Mouse (Mus musculus) limb, embryonic 13.5 days (tissue): ENCODE data around the gene Fan1. TPM values are rescaled to one million over a fixed set of nuclear protein-coding genes. Genes with fewer than 3 reads are reported as not detected.

Source experiments
- ATAC-seq: fragments of 200-750 bp; cut with Nextera tagmentation; 2 replicates; pipeline ENCODE4 v1.8.0; 2017; ENCODE audit warnings: low read depth, moderate number of reproducible peaks, moderate TSS enrichment; ENCODE audit not compliant: low FRiP score
- H3K27ac ChIP-seq: fragments of 300-500 bp; sonication (generic); 2 replicates; pipeline ENCODE4 v1.5.1; 2015; ENCODE audit warnings: inconsistent platforms, mild to moderate bottlenecking, moderate library complexity
- H3K27me3 ChIP-seq: fragments of 300-500 bp; sonication (generic); 2 replicates; pipeline ENCODE4 v1.6.1; 2015; ENCODE audit warnings: mild to moderate bottlenecking, inconsistent platforms
- H3K36me3 ChIP-seq: fragments of 300-500 bp; sonication (generic); 2 replicates; pipeline ENCODE4 v1.6.1; 2015; ENCODE audit warnings: inconsistent platforms, mild to moderate bottlenecking, moderate library complexity
- H3K4me1 ChIP-seq: fragments of 300-500 bp; sonication (generic); 2 replicates; pipeline ENCODE4 v1.6.1; 2015; ENCODE audit warnings: inconsistent platforms
- H3K4me2 ChIP-seq: fragments of 300-500 bp; sonication (generic); replicated peaks from 2 replicates; pipeline ENCODE4 v1.6.1; 2015; ENCODE audit warnings: inconsistent platforms, mild to moderate bottlenecking, moderate library complexity
- H3K4me3 ChIP-seq: fragments of 300-500 bp; sonication (generic); 2 replicates; pipeline ENCODE4 v1.5.1; 2015; ENCODE audit warnings: moderate library complexity, mild to moderate bottlenecking, inconsistent platforms
- H3K9ac ChIP-seq: fragments of 300-500 bp; sonication (generic); 2 replicates; pipeline ENCODE4 v1.6.1; 2015; ENCODE audit warnings: mild to moderate bottlenecking, inconsistent platforms
- H3K9me3 ChIP-seq: fragments of 300-500 bp; sonication (generic); 2 replicates; pipeline ENCODE4 v1.6.1; 2016; ENCODE audit warnings: inconsistent platforms
- WGBS: fragments of 180-500 bp; shearing (Covaris S2); methylation state at CpG from one replicate; pipeline ENCODE4 v1.1.7; 2015; 5-methylcytosine and 5-hydroxymethylcytosine counted together
- polyA plus RNA-seq: library from polyadenylated mRNA; unstranded; fragments of >200 nt; fragmentation: Nextera tagmentation; extraction: Ambion mirVana; gene quantifications from 2 replicates; pipeline ENCODE4 v1.2.1, GENCODE M21; 2015

Fan1 gene
- polyA plus RNA-seq, 1 experiment from 2014 or later = 10.7 TPM

DNA sequence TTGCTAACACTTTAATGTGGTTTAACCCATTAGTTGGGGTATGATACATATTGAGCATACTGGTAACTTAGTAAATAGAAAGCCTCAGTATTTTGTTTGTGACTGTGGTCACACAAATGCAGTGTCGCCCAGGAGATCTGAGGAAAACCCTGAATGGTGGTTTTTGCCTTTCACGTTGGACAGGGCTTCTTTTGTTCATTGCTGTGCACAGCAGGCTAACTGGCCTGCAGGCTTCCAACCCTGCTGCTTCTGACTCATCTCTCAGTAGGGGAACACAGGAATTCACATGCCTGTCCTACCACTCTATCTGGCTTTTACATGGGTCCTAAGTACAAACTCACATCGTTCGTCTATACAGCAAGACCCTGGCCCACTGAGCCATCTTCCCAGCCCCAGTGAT, 52.2 kb downstream of the Fan1 start:
- Histone ChIP-seq H3K27me3 (no peaks in the 10 kb centered on the region), H3K4me1 (no peaks in the 10 kb centered on the region), H3K9ac (no peak overlapping the region), H3K9me3 (no peaks in the 10 kb centered on the region), H3K4me2 (no peak overlapping the region), H3K36me3 (peaks cover 64% of the 10 kb centered on the region), H3K4me3 (no peak overlapping the region), H3K27ac (no peak overlapping the region)
- WGBS = 88% methylated on average over 4 of the region's 4 CpGs
- no peak for ATAC-seq

DNA sequence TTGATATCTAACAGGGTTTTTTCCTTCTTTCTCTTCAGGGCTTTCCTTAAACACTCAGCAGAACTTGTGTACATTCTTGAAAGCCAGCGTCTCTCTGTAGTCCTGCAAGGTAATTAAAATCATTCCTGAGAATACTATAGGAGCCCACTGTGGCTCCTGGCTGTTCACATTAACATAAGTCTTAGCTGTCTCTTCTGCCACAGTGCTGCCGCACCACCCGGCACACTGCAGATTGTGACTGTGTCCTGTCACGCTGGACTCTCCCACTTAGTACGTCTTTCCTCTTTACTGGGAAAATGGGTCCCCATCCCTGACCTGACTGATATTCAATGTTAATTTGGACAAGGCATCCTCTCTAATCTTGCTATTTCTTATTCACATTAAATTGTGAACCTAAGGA, 52.8 kb downstream of the Fan1 start:
- no peaks in the 10 kb centered on the region for H3K9me3 ChIP-seq
- no peaks in the 10 kb centered on the region for H3K27me3 ChIP-seq
- H3K4me3 ChIP-seq = no peak overlapping the region
- H3K4me2 ChIP-seq = no peak overlapping the region
- WGBS = 86% methylated on average over 5 of the region's 5 CpGs
- H3K27ac ChIP-seq = no peak overlapping the region
- H3K36me3 ChIP-seq = peaks cover 67% of the 10 kb centered on the region
- H3K9ac ChIP-seq = no peak overlapping the region
- ATAC-seq = no peak
- H3K4me1 ChIP-seq = no peaks in the 10 kb centered on the region

DNA sequence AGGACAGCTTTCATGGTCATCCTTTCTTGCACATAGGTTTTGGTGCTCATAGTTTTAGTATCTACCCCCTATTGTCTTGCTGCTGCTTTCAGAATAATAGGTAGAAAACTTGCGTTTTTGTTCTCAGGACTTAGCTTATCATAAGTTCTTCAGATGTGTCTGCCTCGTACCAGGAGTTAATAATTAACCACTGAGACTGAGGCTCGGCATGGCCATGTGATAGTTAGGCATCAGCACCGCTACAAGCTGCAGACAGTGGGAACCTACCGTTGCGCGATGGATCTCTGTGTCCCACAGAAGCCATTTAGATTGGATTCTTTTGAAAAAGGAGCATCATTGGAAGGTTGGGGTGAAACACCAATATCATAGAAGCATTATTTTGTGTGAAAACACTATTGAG, 61.1 kb downstream of the Fan1 start:
- peaks cover 51% of the 10 kb centered on the region for H3K36me3 ChIP-seq
- H3K9me3 ChIP-seq = no peaks in the 10 kb centered on the region
- 93% methylated on average over 7 of the region's 7 CpGs for WGBS
- H3K4me1 ChIP-seq = no peaks in the 10 kb centered on the region
- H3K27ac ChIP-seq = no peak overlapping the region
- no peak overlapping the region for H3K9ac ChIP-seq
- H3K4me2 ChIP-seq = no peak overlapping the region
- no peak overlapping the region for H3K4me3 ChIP-seq
- no peak for ATAC-seq
- no peaks in the 10 kb centered on the region for H3K27me3 ChIP-seq

DNA sequence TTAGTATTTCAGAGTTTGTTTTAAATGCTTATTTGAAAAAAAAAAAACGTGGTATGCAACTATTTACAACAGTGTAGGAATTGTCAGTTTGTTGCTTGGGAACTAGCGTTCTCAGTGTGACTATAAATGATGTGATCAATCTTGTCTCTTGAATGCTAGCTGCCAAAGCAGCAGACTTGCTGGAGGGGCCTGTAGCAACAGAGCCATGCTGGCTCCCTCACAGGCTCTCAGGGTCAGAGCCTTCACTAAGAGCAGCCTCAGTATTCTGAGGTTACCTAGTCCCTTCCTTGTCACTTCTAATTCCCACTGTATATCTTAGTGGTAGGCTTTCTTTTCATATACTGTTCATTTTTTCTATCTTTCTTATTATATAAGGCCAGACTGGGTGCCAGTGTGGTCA, 63.1 kb downstream of the Fan1 start:
- H3K4me1 ChIP-seq = no peaks in the 10 kb centered on the region
- no peak overlapping the region for H3K4me2 ChIP-seq
- H3K36me3 ChIP-seq = peaks cover 36% of the 10 kb centered on the region
- no peak for ATAC-seq
- H3K9ac ChIP-seq = no peak overlapping the region
- H3K27ac ChIP-seq = no peak overlapping the region
- H3K27me3 ChIP-seq = no peaks in the 10 kb centered on the region
- H3K4me3 ChIP-seq = no peak overlapping the region
- WGBS = 53% methylated on average over 2 of the region's 2 CpGs
- H3K9me3 ChIP-seq = no peaks in the 10 kb centered on the region

DNA sequence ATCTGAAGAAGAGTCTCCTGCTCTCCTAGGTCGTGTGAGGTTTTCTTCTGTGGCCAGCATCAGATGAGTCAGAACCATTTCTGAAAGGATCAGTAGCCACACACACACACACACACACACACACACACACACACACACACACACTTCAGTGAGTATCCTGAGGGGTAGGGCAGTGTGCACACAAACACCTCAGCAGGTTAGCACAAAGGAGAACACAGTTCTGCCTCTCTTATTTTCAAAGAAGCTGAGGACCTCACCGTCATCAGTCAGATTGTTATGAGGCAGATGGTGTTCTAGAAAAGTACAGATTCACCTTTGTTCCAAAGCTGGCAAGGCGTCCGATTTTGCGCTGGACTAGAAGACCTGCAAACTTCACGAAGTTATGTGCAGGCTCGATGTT, 63.7 kb downstream of the Fan1 start:
- WGBS = 81% methylated on average over 7 of the region's 7 CpGs
- Histone ChIP-seq H3K9me3 (no peaks in the 10 kb centered on the region), H3K4me2 (no peak overlapping the region), H3K4me1 (no peaks in the 10 kb centered on the region), H3K9ac (no peak overlapping the region), H3K4me3 (no peak overlapping the region), H3K36me3 (peaks cover 34% of the 10 kb centered on the region), H3K27me3 (no peaks in the 10 kb centered on the region), H3K27ac (no peak overlapping the region)
- ATAC-seq = no peak

Other genes with a start within 250 kb of the Fan1 start
- gene Trpm1, start 220.3 kb downstream of the Fan1 start, polyA plus RNA-seq = 0.33 and 0.65 TPM in 2 replicates
- gene Mtmr10, start 86.4 kb downstream of the Fan1 start, polyA plus RNA-seq = 12.2 and 12.7 TPM in 2 replicates
- 47.9 and 50.3 TPM in 2 replicates for gene Mphosph10, start 18.2 kb upstream of the Fan1 start, polyA plus RNA-seq
- gene Mcee, start 18.5 kb upstream of the Fan1 start, polyA plus RNA-seq = 52.8 and 57.4 TPM in 2 replicates
- gene Apba2, start 127.6 kb upstream of the Fan1 start, polyA plus RNA-seq = 8.6 and 9.1 TPM in 2 replicates